Comparison of ENCODE assay signal across 21 mouse cellular contexts in the genomic region with DNA sequence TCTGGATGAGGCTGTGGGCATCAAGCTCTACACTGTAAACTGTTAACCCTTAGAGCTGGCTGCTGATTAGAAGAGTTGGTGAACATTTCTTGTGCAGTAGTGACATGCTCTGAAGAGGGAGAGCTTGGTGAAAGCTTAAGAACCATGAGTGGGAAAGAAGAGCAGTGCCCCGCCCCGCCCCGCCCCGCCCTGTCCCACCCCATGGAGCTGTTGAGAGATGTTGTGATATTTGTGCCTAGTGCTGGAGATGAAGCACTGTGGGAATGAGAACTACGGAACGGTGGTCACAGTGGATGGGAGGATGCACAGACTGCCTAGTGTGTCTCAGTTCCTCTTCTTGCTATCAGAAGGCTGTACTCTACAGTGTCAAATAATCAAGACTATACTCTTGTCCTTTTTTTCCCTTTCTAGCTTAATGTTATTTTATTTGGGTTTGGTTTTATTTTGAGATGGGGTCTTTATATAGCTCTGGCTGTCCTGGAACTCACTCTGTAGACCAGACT. TPM values are rescaled to one million over a fixed set of nuclear protein-coding genes. Genes with fewer than 3 reads are reported as not detected.
DNase-seq lines count a peak whose midpoint lies in the region; ATAC-seq and TF ChIP-seq lines count a peak whose summit lies in the region.
"Had no signal": no experiment of that assay in that cellular context is flagged by ENCODE, and none has a peak within 500 bp of the region (broad histone marks: within the 10 kb centered on the region; RNA-seq: fewer than 3 reads in every experiment).

No protein-coding gene starts in this region.

- no peaks in the 10 kb centered on the region for H3K79me2 ChIP-seq in CH12.LX (replicated peaks; ENCODE audit: control insufficient read depth, extremely low read depth, insufficient read depth, poor library complexity, severe bottlenecking)

- no peak for TF ChIP-seq CTCF in CH12.LX (conservative IDR thresholded peaks at IDR 0.05 in 1 of 2, IDR thresholded peaks at IDR 0.05 in 1 of 2; ENCODE audit: low read depth in 2 of 2, low read length in 2 of 2)

- peak; percentile 65 for DNase-seq in heart, embryonic 10.5 days (ENCODE audit: low spot score)
- DNase-seq in heart, adult 8-10 months (ENCODE audit: low spot score), result no peak
- DNase-seq in CH12.LX (ENCODE audit: extremely low read depth), result peak; percentile 14
- DNase-seq in liver, embryonic 13.5 days, result no peak
- no peak for DNase-seq in cerebellum, adult 9-10 months
- no peak for DNase-seq in lung, adult 18-20 months
- DNase-seq: adrenal gland, postnatal 14 days; cerebellum, adult 11-12 months; cerebellum, adult 9-11 months; gastrocnemius, postnatal 36 days; heart, adult 2 months; heart, postnatal 4 days had no signal

- peak; percentile 56 for ATAC-seq in liver, embryonic 13.5 days (ENCODE audit: low read depth)
- ATAC-seq in megakaryocyte, adult 5-6 weeks (ENCODE audit: poor library complexity, severe bottlenecking), result peak; percentile 68
- ATAC-seq: activated CD4-positive, CD25-positive, alpha-beta regulatory T cell, adult 4 months; forebrain, embryonic 15.5 days; hindbrain, embryonic 16.5 days; Patski had no signal

- no peaks in the 10 kb centered on the region for H3K27me3 ChIP-seq in heart, embryonic 10.5 days (ENCODE audit: insufficient read depth, poor library complexity, severe bottlenecking)
- H3K27me3 ChIP-seq in CH12.LX (replicated peaks), result no peaks in the 10 kb centered on the region
- no peaks in the 10 kb centered on the region for H3K27me3 ChIP-seq in liver, embryonic 13.5 days
- H3K27me3 ChIP-seq: embryonic facial prominence, embryonic 15.5 days; forebrain, embryonic 15.5 days; heart, embryonic 13.5 days; hindbrain, embryonic 12.5 days; Patski had no signal

- H3K9ac ChIP-seq in CH12.LX (ENCODE audit: insufficient read depth, low read depth), result no peak overlapping the region
- H3K9ac ChIP-seq in liver, embryonic 13.5 days, result no peak overlapping the region
- H3K9ac ChIP-seq: embryonic facial prominence, embryonic 15.5 days; forebrain, embryonic 15.5 days; heart, embryonic 13.5 days; hindbrain, embryonic 12.5 days had no signal

- H3K36me3 ChIP-seq in heart, embryonic 10.5 days, result 0 out of 2 replicates have a peak, but pooled peaks cover 4% of the 10 kb centered on the region
- peaks cover 0 to 8% of the 10 kb centered on the region in 2 experiments for H3K36me3 ChIP-seq in CH12.LX (replicated peaks in 1 of 2; ENCODE audit: control insufficient read depth in 1 of 2, insufficient read depth in 1 of 2, low read length in 1 of 2)
- H3K36me3 ChIP-seq in liver, embryonic 13.5 days, result peaks cover 14% of the 10 kb centered on the region; the same call in 1 of the 2 replicates
- H3K36me3 ChIP-seq: embryonic facial prominence, embryonic 15.5 days; forebrain, embryonic 15.5 days had no signal

- H3K4me1 ChIP-seq in heart, embryonic 10.5 days, result peaks cover 9% of the 10 kb centered on the region; the same call in 1 of the 2 replicates
- H3K4me1 ChIP-seq in CH12.LX (ENCODE audit: control insufficient read depth in 1 of 2, insufficient read depth in 2 of 2), result peaks cover 4 to 30% of the 10 kb centered on the region in 2 experiments; a peak in 3 of 4 replicates
- H3K4me1 ChIP-seq in liver, embryonic 13.5 days (replicated peaks), result peaks cover 41% of the 10 kb centered on the region
- H3K4me1 ChIP-seq: embryonic facial prominence, embryonic 15.5 days; forebrain, embryonic 15.5 days; hindbrain, embryonic 12.5 days had no signal

- no peak overlapping the region for H3K4me3 ChIP-seq in heart, embryonic 10.5 days
- no peak overlapping the region for H3K4me3 ChIP-seq in CH12.LX (replicated peaks in 1 of 3; ENCODE audit: low read depth in 2 of 3, low read length in 2 of 3, poor library complexity in 1 of 3)
- H3K4me3 ChIP-seq in liver, embryonic 13.5 days (replicated peaks), result no peak overlapping the region
- H3K4me3 ChIP-seq: embryonic facial prominence, embryonic 15.5 days; erythroblast, embryonic 14.5 days; forebrain, embryonic 15.5 days; heart, adult 2 months; heart, embryonic 13.5 days; hindbrain, embryonic 12.5 days had no signal

- no peak overlapping the region for H3K4me2 ChIP-seq in CH12.LX (ENCODE audit: insufficient read depth, low read depth, poor library complexity, severe bottlenecking)
- H3K4me2 ChIP-seq in liver, embryonic 13.5 days, result peak overlapping the region; percentile 22; the same call in 1 of the 2 replicates
- H3K4me2 ChIP-seq: embryonic facial prominence, embryonic 15.5 days; forebrain, embryonic 15.5 days; heart, embryonic 13.5 days; hindbrain, embryonic 12.5 days had no signal

- no peak; the same call in 1 of the 2 replicates for TF ChIP-seq EP300 in CH12.LX (IDR thresholded peaks at IDR 0.05; ENCODE audit: low read length)

- TF ChIP-seq POLR2A in CH12.LX (IDR thresholded peaks at IDR 0.05; ENCODE audit: low read depth, low read length), result no peak

- TF ChIP-seq RAD21 in CH12.LX (IDR thresholded peaks at IDR 0.05; ENCODE audit: low read depth, low read length), result no peak

- H3K27ac ChIP-seq in heart, embryonic 10.5 days, result no peak overlapping the region
- no peak overlapping the region for H3K27ac ChIP-seq in CH12.LX (ENCODE audit: insufficient read depth, low read depth)
- no peak overlapping the region for H3K27ac ChIP-seq in liver, embryonic 13.5 days
- H3K27ac ChIP-seq: embryonic facial prominence, embryonic 15.5 days; forebrain, embryonic 15.5 days; heart, adult 2 months; heart, embryonic 13.5 days; hindbrain, embryonic 12.5 days had no signal

- in situ Hi-C loops in CH12.LX (cut with MboI; ENCODE audit: low pct_ligation_motif_present, low pct_unique_long_range_greater_than_20kb, low sequenced_read_pairs), result no loop called here

- no peaks in the 10 kb centered on the region for H3K9me3 ChIP-seq in heart, embryonic 10.5 days
- no peaks in the 10 kb centered on the region for H3K9me3 ChIP-seq in CH12.LX (replicated peaks; ENCODE audit: low read length)
- H3K9me3 ChIP-seq in liver, embryonic 13.5 days (replicated peaks), result no peaks in the 10 kb centered on the region
- H3K9me3 ChIP-seq: embryonic facial prominence, embryonic 15.5 days; forebrain, embryonic 15.5 days; heart, embryonic 13.5 days; hindbrain, embryonic 12.5 days had no signal

- dilution Hi-C loops in CH12.LX (cut with MboI; ENCODE audit: extremely low pct_ligation_motif_present, extremely low pct_unique_long_range_greater_than_20kb, low sequenced_read_pairs), result no loop called here

- 90% methylated on average over 6 of the region's 6 CpGs for WGBS in heart, embryonic 10.5 days
- 60% methylated on average over 6 of the region's 6 CpGs for WGBS in liver, embryonic 13.5 days (ENCODE audit: insufficient replicate concordance)

TF ChIP-seq in CH12.LX, 34 proteins besides CTCF, POLR2A, EP300 and RAD21:
- no peak for TF ChIP-seq USF2 (conservative IDR thresholded peaks at IDR 0.05; ENCODE audit: low read depth, low read length)
- peak; percentile 35; the same call in 1 of the 2 replicates for TF ChIP-seq IRF4 (IDR thresholded peaks at IDR 0.05; ENCODE audit: low read depth, low read length)

RNA-seq across cellular contexts. Expression of a gene that starts 18.9 kb away (rescaled TPM):
- 17.2 and 18.8 TPM in 2 replicates for polyA plus RNA-seq in heart, embryonic 10.5 days (2016; fragmentation: Nextera tagmentation; extraction: Ambion mirVana)
- 10 to 100 TPM; 60.7 to 70.5 (median 66.4) TPM for total RNA-seq in heart, adult 8-10 months (2022)
- total RNA-seq in CH12.LX (2012; rRNA removed) (6.0 and 7.3 TPM in 2 replicates), CH12.LX (2014; rRNA removed) (8.8 and 9.9 TPM in 2 replicates)
- polyA plus RNA-seq in CH12.LX (2012; ENCODE audit: insufficient read length, low read depth), result 12.2 and 14.3 TPM in 2 replicates
- 21.4 and 26.3 TPM in 2 replicates for polyA plus RNA-seq in liver, embryonic 13.5 days (2015; fragmentation: Nextera tagmentation; extraction: Ambion mirVana)
- total RNA-seq in megakaryocyte, adult 5-6 weeks (2015), result 83.7 and 84.1 TPM in 2 replicates
- total RNA-seq in megakaryocyte, adult 5-6 weeks (2017), result 87.0 and 93.8 TPM in 2 replicates

Comparison
In these comparisons a context has a peak if more than half of its experiments do, and no peak if none do; other contexts are left out.
1. DNase-seq: peak in heart, embryonic 10.5 days (single experiment) and CH12.LX (single experiment); none in heart, adult 8-10 months (single experiment), liver, embryonic 13.5 days (single experiment), cerebellum, adult 9-10 months (single experiment) and lung, adult 18-20 months (0 of 2).
2. RNA of a gene that starts 18.9 kb away (total RNA-seq): 83.7 to 93.8 TPM in megakaryocyte, adult 5-6 weeks and 60.7 to 70.5 TPM in heart, adult 8-10 months; 6.0 to 9.9 TPM in CH12.LX; every median in the first group is over 4 times any median in the second.